Mouse (Mus musculus) intestine, embryonic 14.5 days (tissue): ENCODE results near the gene Smpx. TPM values are rescaled to one million over a fixed set of nuclear protein-coding genes. Genes with fewer than 3 reads are reported as not detected.
A peak's percentile ranks its signal among the peaks of the same experiment; 100 is the strongest.

ENCODE experiments used
- ATAC-seq: fragments of 200-750 bp; cut with Nextera tagmentation; replicated peaks from 2 replicates; pipeline ENCODE4 v1.8.0; 2017; ENCODE audit warnings: low read depth, moderate number of reproducible peaks, moderate TSS enrichment, moderate library complexity; ENCODE audit not compliant: low FRiP score, low TSS enrichment
- DNase-seq: peaks from one replicate; pipeline ENCODE4 v3.0.0-alpha.2; 2018; ENCODE audit warnings: low spot score
- H3K27ac ChIP-seq: fragments of 300-500 bp; sonication (generic); 2 replicates; pipeline ENCODE4 v1.5.1; 2014; ENCODE audit warnings: low read depth, mild to moderate bottlenecking, control low read depth
- H3K27me3 ChIP-seq: fragments of 300-500 bp; sonication (generic); replicated peaks from 2 replicates; pipeline ENCODE4 v1.6.1; 2014; ENCODE audit warnings: low read length, control low read depth; ENCODE audit not compliant: control insufficient read depth, insufficient read depth
- H3K36me3 ChIP-seq: fragments of 300-500 bp; sonication (generic); 2 replicates; pipeline ENCODE4 v1.6.1; 2014; ENCODE audit warnings: low read length, control low read depth; ENCODE audit not compliant: control insufficient read depth, insufficient read depth
- H3K4me1 ChIP-seq: fragments of 300-500 bp; sonication (generic); replicated peaks from 2 replicates; pipeline ENCODE4 v1.6.1; 2014; ENCODE audit warnings: low read length, control low read depth, mixed read lengths; ENCODE audit not compliant: control insufficient read depth, insufficient read depth
- H3K4me2 ChIP-seq: fragments of 300-500 bp; sonication (generic); 2 replicates; pipeline ENCODE4 v1.6.1; 2014; ENCODE audit warnings: low read length
- H3K4me3 ChIP-seq: fragments of 300-500 bp; sonication (generic); 2 replicates; pipeline ENCODE4 v1.5.1; 2014; ENCODE audit warnings: low read depth, low read length, control low read depth, mixed read lengths
- H3K9ac ChIP-seq: fragments of 300-500 bp; sonication (generic); 2 replicates; pipeline ENCODE4 v1.6.1; 2014; ENCODE audit warnings: mild to moderate bottlenecking, low read length
- H3K9me3 ChIP-seq: fragments of 300-500 bp; sonication (generic); 2 replicates; pipeline ENCODE4 v1.6.1; 2016; ENCODE audit warnings: low read length, control low read depth; ENCODE audit not compliant: control insufficient read depth
- WGBS: fragments of 180-500 bp; shearing (Covaris S2); extraction: QIAGEN DNeasy Blood & Tissue Kit; methylation state at CpG from one replicate; pipeline ENCODE4 v1.1.7; 2014; 5-methylcytosine and 5-hydroxymethylcytosine counted together
- polyA plus RNA-seq: library from polyadenylated mRNA; unstranded; fragments of >200 nt; fragmentation: Nextera tagmentation; extraction: Ambion mirVana; gene quantifications from 2 replicates; pipeline ENCODE4 v1.2.1, GENCODE M21; 2014

The Smpx gene
- polyA plus RNA-seq, 1 experiment from 2014 or later, result 0.45 TPM

- Histone ChIP-seq H3K4me1 (no peaks in the 10 kb centered on the region), H3K4me3 (no peak overlapping the region), H3K9ac (no peak overlapping the region), H3K36me3 (no peaks in the 10 kb centered on the region), H3K4me2 (no peak overlapping the region), H3K27me3 (no peaks in the 10 kb centered on the region), H3K27ac (no peak overlapping the region), H3K9me3 (no peaks in the 10 kb centered on the region)
- 47% methylated on average over 3 of the region's 3 CpGs for WGBS
- ATAC-seq (no peak), DNase-seq (no peak)
Observed at GRCm38 (mm10) chrX:157719907-157720306, 21.2 kb downstream of the Smpx start.

- Histone ChIP-seq H3K36me3 (no peaks in the 10 kb centered on the region), H3K4me3 (no peak overlapping the region), H3K27ac (no peak overlapping the region), H3K4me1 (no peaks in the 10 kb centered on the region), H3K9ac (no peak overlapping the region), H3K4me2 (no peak overlapping the region), H3K9me3 (no peaks in the 10 kb centered on the region), H3K27me3 (no peaks in the 10 kb centered on the region)
- 43% methylated on average over 7 of the region's 7 CpGs for WGBS
- no peak for DNase-seq
- no peak for ATAC-seq
Observed at GRCm38 (mm10) chrX:157730622-157731341, 32.1 kb downstream of the Smpx start.

- peak; percentile 63 for DNase-seq
- Histone ChIP-seq H3K4me3 (no peak overlapping the region), H3K4me1 (no peaks in the 10 kb centered on the region), H3K27ac (no peak overlapping the region), H3K9ac (no peak overlapping the region), H3K9me3 (no peaks in the 10 kb centered on the region), H3K4me2 (no peak overlapping the region), H3K36me3 (no peaks in the 10 kb centered on the region), H3K27me3 (no peaks in the 10 kb centered on the region)
- no peak for ATAC-seq
- WGBS, result 32% methylated on average over 9 of the region's 9 CpGs
Observed at GRCm38 (mm10) chrX:157731658-157732314, 33.1 kb downstream of the Smpx start.

- H3K36me3 ChIP-seq, result no peaks in the 10 kb centered on the region
- 52% methylated on average over 3 of the region's 3 CpGs for WGBS
- no peak overlapping the region for H3K27ac ChIP-seq
- H3K9ac ChIP-seq, result no peak overlapping the region
- no peaks in the 10 kb centered on the region for H3K4me1 ChIP-seq
- H3K27me3 ChIP-seq, result no peaks in the 10 kb centered on the region
- no peak overlapping the region for H3K4me3 ChIP-seq
- no peak for ATAC-seq
- DNase-seq, result no peak
- no peaks in the 10 kb centered on the region for H3K9me3 ChIP-seq
- no peak overlapping the region for H3K4me2 ChIP-seq
Observed at GRCm38 (mm10) chrX:157732346-157732745, 33.6 kb downstream of the Smpx start.

- Histone ChIP-seq H3K9me3 (no peaks in the 10 kb centered on the region), H3K4me3 (no peak overlapping the region), H3K4me2 (no peak overlapping the region), H3K27me3 (no peaks in the 10 kb centered on the region), H3K4me1 (no peaks in the 10 kb centered on the region), H3K36me3 (no peaks in the 10 kb centered on the region), H3K27ac (no peak overlapping the region), H3K9ac (no peak overlapping the region)
- ATAC-seq (no peak), DNase-seq (no peak)
- 66% methylated on average over 2 of the region's 2 CpGs for WGBS
Observed at GRCm38 (mm10) chrX:157733836-157734235, 35.1 kb downstream of the Smpx start.

- Histone ChIP-seq H3K9ac (no peak overlapping the region), H3K4me2 (no peak overlapping the region), H3K4me3 (no peak overlapping the region), H3K27me3 (no peaks in the 10 kb centered on the region), H3K9me3 (no peaks in the 10 kb centered on the region), H3K27ac (no peak overlapping the region), H3K36me3 (no peaks in the 10 kb centered on the region), H3K4me1 (no peaks in the 10 kb centered on the region)
- 80% methylated on average over 1 of the region's 1 CpGs for WGBS
- no peak for DNase-seq
- no peak for ATAC-seq
Observed at GRCm38 (mm10) chrX:157734341-157734740, 35.6 kb downstream of the Smpx start.

- Histone ChIP-seq H3K36me3 (no peaks in the 10 kb centered on the region), H3K4me1 (no peaks in the 10 kb centered on the region), H3K27me3 (no peaks in the 10 kb centered on the region), H3K9ac (no peak overlapping the region), H3K9me3 (no peaks in the 10 kb centered on the region), H3K27ac (no peak overlapping the region), H3K4me3 (no peak overlapping the region), H3K4me2 (no peak overlapping the region)
- WGBS, result 85% methylated on average over 10 of the region's 10 CpGs
- DNase-seq (no peak), ATAC-seq (no peak)
Observed at GRCm38 (mm10) chrX:157747815-157748544, 49.3 kb downstream of the Smpx start.

- no peaks in the 10 kb centered on the region for H3K27me3 ChIP-seq
- H3K4me2 ChIP-seq, result no peak overlapping the region
- WGBS, result 73% methylated on average over 4 of the region's 4 CpGs
- no peak overlapping the region for H3K9ac ChIP-seq
- H3K9me3 ChIP-seq, result no peaks in the 10 kb centered on the region
- no peaks in the 10 kb centered on the region for H3K36me3 ChIP-seq
- no peak overlapping the region for H3K4me3 ChIP-seq
- ATAC-seq (no peak), DNase-seq (no peak)
- no peak overlapping the region for H3K27ac ChIP-seq
- no peaks in the 10 kb centered on the region for H3K4me1 ChIP-seq
Observed at GRCm38 (mm10) chrX:157754559-157754958, 55.8 kb downstream of the Smpx start.
